Mouse (Mus musculus): Measurements from ENCODE around the gene 4930442H23Rik.

GRCm38 (mm10) chr10:81196470-81197065 is 12.9 kb upstream of the 4930442H23Rik start:
- no peak for TF ChIP-seq POLR2A (IDR thresholded peaks at IDR 0.05; ENCODE audit: low read depth, low read length)
- TF ChIP-seq CTCF (IDR thresholded peaks at IDR 0.05; ENCODE audit: borderline replicate concordance, insufficient read depth, low read length) = no peak
